Mouse (Mus musculus) heart, adult 2 months (tissue): ENCODE measurements at regions not wholly inside any gene's neighbourhood (a gene's known extent, or its start where the extent isn't known, plus 50 kb on each side); places are given as distances from the start of the nearest gene placed in this dataset.

ENCODE experiments used
- CTCF ChIP-seq: fragments of 200-600 bp; IDR thresholded peaks from 2 replicates; pipeline ENCODE4 v1.8.1; 2022; ENCODE audit warnings: antibody characterized with exemption, mild to moderate bottlenecking, moderate library complexity
- EP300 ChIP-seq: fragments of 200-500 bp; IDR thresholded peaks from 2 replicates; pipeline ENCODE4 v1.6.1; 2011; ENCODE audit warnings: low read depth, low read length, control low read depth; ENCODE audit not compliant: insufficient read depth
- POLR2A ChIP-seq: fragments of 200-500 bp; IDR thresholded peaks from 2 replicates; pipeline ENCODE4 v1.6.1; 2011; ENCODE audit warnings: mild to moderate bottlenecking, low read depth, low read length, control low read depth; ENCODE audit not compliant: insufficient read depth

- TF ChIP-seq CTCF (no peak), POLR2A (no peak), EP300 (no peak)
Measured at GRCm38 (mm10) chr1:83870853-83871567, 463.0 kb upstream of the Sphkap start.
